8 mouse cellular contexts compared by ENCODE assay signal in the genomic region with DNA sequence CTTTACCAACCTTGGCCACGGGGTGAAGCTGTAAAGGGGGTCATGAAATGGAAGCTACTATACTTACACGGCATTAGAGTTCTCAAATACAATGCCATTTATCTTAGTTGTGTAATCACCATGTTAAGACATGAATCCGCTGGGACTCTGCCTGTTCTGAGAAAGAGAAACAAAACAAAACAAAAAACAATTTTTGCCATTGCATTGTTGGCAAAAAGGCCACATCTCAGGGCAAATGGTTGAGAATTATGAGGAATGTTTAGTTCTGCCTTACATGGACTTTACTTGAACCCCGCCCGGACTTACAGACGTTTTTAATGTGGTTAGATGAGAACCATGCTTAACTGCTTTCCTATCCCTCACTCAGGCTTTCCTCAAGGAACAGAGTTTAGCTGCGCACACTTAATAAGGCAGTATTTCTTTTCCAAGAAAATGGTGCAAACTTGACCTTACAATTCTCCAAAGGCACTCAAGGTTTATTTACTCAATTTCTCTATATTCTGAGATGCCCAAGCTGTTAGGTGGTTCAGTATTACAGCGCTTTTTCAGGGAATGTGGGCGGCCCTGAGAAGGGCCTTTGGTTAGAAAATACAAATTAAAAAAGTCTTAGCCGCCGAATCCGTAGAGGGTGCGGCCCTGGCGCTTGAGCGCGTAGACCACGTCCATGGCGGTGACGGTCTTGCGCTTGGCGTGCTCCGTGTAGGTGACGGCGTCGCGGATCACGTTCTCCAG. TPM values are rescaled to one million over a fixed set of nuclear protein-coding genes. Genes with fewer than 3 reads are reported as not detected.
DNase-seq lines count a peak whose midpoint lies in the region; ATAC-seq and TF ChIP-seq lines count a peak whose summit lies in the region.

No protein-coding gene starts in this region.

- H3K4me3 ChIP-seq in heart, embryonic 16.5 days (ENCODE audit: low read length) = peak overlapping the region; percentile 76
- peak overlapping the region; percentile 66 for H3K4me3 ChIP-seq in ES-Bruce4 (ENCODE audit: low read depth, low read length)
- peak overlapping the region; percentile 70 for H3K4me3 ChIP-seq in embryonic facial prominence, embryonic 10.5 days
- peak overlapping the region; percentile 50 for H3K4me3 ChIP-seq in intestine, embryonic 16.5 days (ENCODE audit: low read length)
- H3K4me3 ChIP-seq in neural tube, embryonic 12.5 days = peak overlapping the region; percentile 39

- peaks cover 22% of the 10 kb centered on the region for H3K4me1 ChIP-seq in heart, embryonic 16.5 days (ENCODE audit: control insufficient read depth, insufficient read depth, low read length)
- H3K4me1 ChIP-seq in ES-Bruce4 (ENCODE audit: control insufficient read depth, insufficient read depth, low read length) = no peaks in the 10 kb centered on the region
- H3K4me1 ChIP-seq in embryonic facial prominence, embryonic 10.5 days = peaks cover 46% of the 10 kb centered on the region
- peaks cover 26% of the 10 kb centered on the region for H3K4me1 ChIP-seq in intestine, embryonic 16.5 days (ENCODE audit: control insufficient read depth, insufficient read depth, low read length)
- H3K4me1 ChIP-seq in neural tube, embryonic 12.5 days = peaks cover 23% of the 10 kb centered on the region

- no peak for TF ChIP-seq EP300 in ES-Bruce4 (IDR thresholded peaks at IDR 0.05; ENCODE audit: insufficient read depth, low read depth, low read length)

- peak overlapping the region; percentile 89 for H3K4me2 ChIP-seq in heart, embryonic 16.5 days (ENCODE audit: low read depth, low read length)
- H3K4me2 ChIP-seq in intestine, embryonic 16.5 days (ENCODE audit: low read depth, low read length) = peak overlapping the region; percentile 65
- H3K4me2 ChIP-seq in neural tube, embryonic 12.5 days (replicated peaks) = peak overlapping the region; percentile 83

- TF ChIP-seq CTCF in ES-Bruce4 (IDR thresholded peaks at IDR 0.05; ENCODE audit: low read depth, low read length) = no peak

- ATAC-seq in heart, embryonic 16.5 days (replicated peaks; ENCODE audit: extremely low read depth, insufficient read depth, low FRiP score) = no peak
- no peak; the same call in 1 of the 2 replicates for ATAC-seq in intestine, embryonic 16.5 days
- peak; percentile 13 for ATAC-seq in neural tube, embryonic 12.5 days (ENCODE audit: low FRiP score, low read depth)

- 2% methylated on average over 19 of the region's 27 CpGs for WGBS in heart, embryonic 16.5 days
- WGBS in embryonic facial prominence, embryonic 10.5 days = 2% methylated on average over 23 of the region's 27 CpGs
- WGBS in intestine, embryonic 16.5 days = 1% methylated on average over 20 of the region's 27 CpGs
- 1% methylated on average over 26 of the region's 27 CpGs for WGBS in neural tube, embryonic 12.5 days

- no peaks in the 10 kb centered on the region for H3K9me3 ChIP-seq in heart, embryonic 16.5 days (replicated peaks; ENCODE audit: control insufficient read depth, low read length)
- no peaks in the 10 kb centered on the region for H3K9me3 ChIP-seq in ES-Bruce4 (replicated peaks; ENCODE audit: control insufficient read depth, insufficient read depth, low read length, poor library complexity, severe bottlenecking)
- no peaks in the 10 kb centered on the region for H3K9me3 ChIP-seq in embryonic facial prominence, embryonic 10.5 days
- no peaks in the 10 kb centered on the region for H3K9me3 ChIP-seq in intestine, embryonic 16.5 days (ENCODE audit: control insufficient read depth, low read length)
- no peaks in the 10 kb centered on the region for H3K9me3 ChIP-seq in neural tube, embryonic 12.5 days

- no peak for DNase-seq in heart, adult 9 months (ENCODE audit: low spot score in 2 of 2)
- peak; percentile 63 for DNase-seq in embryonic facial prominence, embryonic 10.5 days (ENCODE audit: low spot score)
- DNase-seq in right cerebral cortex, postnatal 14 days = no peak
- DNase-seq in cerebellum, adult 11-12 months = no peak

- TF ChIP-seq POLR2A in ES-Bruce4 (IDR thresholded peaks at IDR 0.05; ENCODE audit: insufficient read depth, low read length) = peak; percentile 43

- no peaks in the 10 kb centered on the region for H3K27me3 ChIP-seq in heart, embryonic 16.5 days (ENCODE audit: control insufficient read depth, insufficient read depth, low read length)
- no peaks in the 10 kb centered on the region for H3K27me3 ChIP-seq in ES-Bruce4 (ENCODE audit: control insufficient read depth, insufficient read depth, low read length, poor library complexity, severe bottlenecking)
- H3K27me3 ChIP-seq in embryonic facial prominence, embryonic 10.5 days (replicated peaks; ENCODE audit: low read depth, poor library complexity, severe bottlenecking) = no peaks in the 10 kb centered on the region
- H3K27me3 ChIP-seq in intestine, embryonic 16.5 days (replicated peaks; ENCODE audit: control insufficient read depth, insufficient read depth, low read length) = no peaks in the 10 kb centered on the region
- H3K27me3 ChIP-seq in neural tube, embryonic 12.5 days (replicated peaks) = no peaks in the 10 kb centered on the region

- H3K36me3 ChIP-seq in heart, embryonic 16.5 days (ENCODE audit: control insufficient read depth, insufficient read depth) = no peaks in the 10 kb centered on the region
- H3K36me3 ChIP-seq in ES-Bruce4 (ENCODE audit: control insufficient read depth, insufficient read depth, low read length, poor library complexity, severe bottlenecking) = no peaks in the 10 kb centered on the region
- no peaks in the 10 kb centered on the region for H3K36me3 ChIP-seq in embryonic facial prominence, embryonic 10.5 days (replicated peaks)
- no peaks in the 10 kb centered on the region for H3K36me3 ChIP-seq in intestine, embryonic 16.5 days (ENCODE audit: control insufficient read depth, insufficient read depth, low read length)
- H3K36me3 ChIP-seq in neural tube, embryonic 12.5 days = no peaks in the 10 kb centered on the region

- H3K9ac ChIP-seq in heart, embryonic 16.5 days (ENCODE audit: low read length) = peak overlapping the region; percentile 75
- peak overlapping the region; percentile 99 for H3K9ac ChIP-seq in ES-Bruce4 (ENCODE audit: low read depth, poor library complexity, severe bottlenecking)
- H3K9ac ChIP-seq in intestine, embryonic 16.5 days (ENCODE audit: low read depth, low read length) = peak overlapping the region; percentile 64
- H3K9ac ChIP-seq in neural tube, embryonic 12.5 days = peak overlapping the region; percentile 48

- peak overlapping the region; percentile 87 for H3K27ac ChIP-seq in heart, embryonic 16.5 days (ENCODE audit: low read length)
- peak overlapping the region; percentile 99 for H3K27ac ChIP-seq in ES-Bruce4 (ENCODE audit: insufficient read depth, low read length)
- peak overlapping the region; percentile 92 for H3K27ac ChIP-seq in embryonic facial prominence, embryonic 10.5 days (replicated peaks)
- H3K27ac ChIP-seq in intestine, embryonic 16.5 days (ENCODE audit: low read length) = peak overlapping the region; percentile 93
- H3K27ac ChIP-seq in neural tube, embryonic 12.5 days = peak overlapping the region; percentile 50; the same call in 1 of the 2 replicates

RNA-seq across cellular contexts. Expression of gene Hist1h4a, which starts 0.6 kb away (rescaled TPM):
- polyA plus RNA-seq in heart, embryonic 16.5 days (2015; fragmentation: Nextera tagmentation; extraction: Ambion mirVana) = 0.32 TPM in 1 of 2 replicates, not detected in the other
- 3.1 and 4.5 TPM in 2 replicates for polyA plus RNA-seq in ES-Bruce4 (2011; ENCODE audit: insufficient read depth, insufficient read length, low read depth, missing spikeins)
- 0.54 and 0.65 TPM in 2 replicates for polyA plus RNA-seq in embryonic facial prominence, embryonic 10.5 days (2016; fragmentation: Nextera tagmentation; extraction: Ambion mirVana)
- polyA plus RNA-seq in intestine, embryonic 16.5 days (2015; fragmentation: Nextera tagmentation; extraction: Ambion mirVana) = 0.60 TPM in 1 of 2 replicates, not detected in the other
- 1.0 TPM in 1 of 2 replicates, not detected in the other for polyA plus RNA-seq in neural tube, embryonic 12.5 days (2016; fragmentation: Nextera tagmentation; extraction: Ambion mirVana)

RNA-seq across cellular contexts. Expression of gene Hist1h3a, which starts 1.8 kb away (rescaled TPM):
- polyA plus RNA-seq in heart, embryonic 16.5 days (2015; fragmentation: Nextera tagmentation; extraction: Ambion mirVana) = 1.5 and 3.4 TPM in 2 replicates
- polyA plus RNA-seq in ES-Bruce4 (2011; ENCODE audit: insufficient read depth, insufficient read length, low read depth, missing spikeins) = 5.4 TPM in 1 of 2 replicates, not detected in the other
- 4.7 and 5.0 TPM in 2 replicates for polyA plus RNA-seq in embryonic facial prominence, embryonic 10.5 days (2016; fragmentation: Nextera tagmentation; extraction: Ambion mirVana)
- polyA plus RNA-seq in intestine, embryonic 16.5 days (2015; fragmentation: Nextera tagmentation; extraction: Ambion mirVana) = 3.1 and 4.2 TPM in 2 replicates
- polyA plus RNA-seq in neural tube, embryonic 12.5 days (2016; fragmentation: Nextera tagmentation; extraction: Ambion mirVana) = 3.5 and 3.6 TPM in 2 replicates

RNA-seq across cellular contexts. Expression of gene Hist1h1a, which starts 3.1 kb away (rescaled TPM):
- polyA plus RNA-seq in heart, embryonic 16.5 days (2015; fragmentation: Nextera tagmentation; extraction: Ambion mirVana) = 0.79 and 0.97 TPM in 2 replicates
- 7.8 and 8.6 TPM in 2 replicates for polyA plus RNA-seq in ES-Bruce4 (2011; ENCODE audit: insufficient read depth, insufficient read length, low read depth, missing spikeins)
- 2.7 and 4.0 TPM in 2 replicates for polyA plus RNA-seq in embryonic facial prominence, embryonic 10.5 days (2016; fragmentation: Nextera tagmentation; extraction: Ambion mirVana)
- polyA plus RNA-seq in intestine, embryonic 16.5 days (2015; fragmentation: Nextera tagmentation; extraction: Ambion mirVana) = 0.38 and 0.99 TPM in 2 replicates
- polyA plus RNA-seq in neural tube, embryonic 12.5 days (2016; fragmentation: Nextera tagmentation; extraction: Ambion mirVana) = 1.5 and 3.0 TPM in 2 replicates

RNA-seq across cellular contexts. Expression of gene Hist1h4b, which starts 3.6 kb away (rescaled TPM):
- polyA plus RNA-seq in heart, embryonic 16.5 days (2015; fragmentation: Nextera tagmentation; extraction: Ambion mirVana) = 1.2 and 1.5 TPM in 2 replicates
- polyA plus RNA-seq in ES-Bruce4 (2011; ENCODE audit: insufficient read depth, insufficient read length, low read depth, missing spikeins) = 28.2 and 29.2 TPM in 2 replicates
- 2.8 and 7.1 TPM in 2 replicates for polyA plus RNA-seq in embryonic facial prominence, embryonic 10.5 days (2016; fragmentation: Nextera tagmentation; extraction: Ambion mirVana)
- 1.4 and 2.1 TPM in 2 replicates for polyA plus RNA-seq in intestine, embryonic 16.5 days (2015; fragmentation: Nextera tagmentation; extraction: Ambion mirVana)
- polyA plus RNA-seq in neural tube, embryonic 12.5 days (2016; fragmentation: Nextera tagmentation; extraction: Ambion mirVana) = 4.5 and 6.1 TPM in 2 replicates

RNA-seq across cellular contexts. Expression of gene Hist1h3b, which starts 8.3 kb away (rescaled TPM):
- polyA plus RNA-seq in heart, embryonic 16.5 days (2015; fragmentation: Nextera tagmentation; extraction: Ambion mirVana) = 3.2 and 5.0 TPM in 2 replicates
- polyA plus RNA-seq in ES-Bruce4 (2011; ENCODE audit: insufficient read depth, insufficient read length, low read depth, missing spikeins) = 5.0 and 9.4 TPM in 2 replicates
- polyA plus RNA-seq in embryonic facial prominence, embryonic 10.5 days (2016; fragmentation: Nextera tagmentation; extraction: Ambion mirVana) = 9.5 and 10.3 TPM in 2 replicates
- 4.7 and 7.4 TPM in 2 replicates for polyA plus RNA-seq in intestine, embryonic 16.5 days (2015; fragmentation: Nextera tagmentation; extraction: Ambion mirVana)
- 5.8 and 10.0 TPM in 2 replicates for polyA plus RNA-seq in neural tube, embryonic 12.5 days (2016; fragmentation: Nextera tagmentation; extraction: Ambion mirVana)

Comparison
In these comparisons a context has a peak if more than half of its experiments do, and no peak if none do; other contexts are left out.
1. H3K9ac ChIP-seq: peak in every context shown above with its lines; median percentile 99 in ES-Bruce4; 75 in heart, embryonic 16.5 days; 64 in intestine, embryonic 16.5 days; 48 in neural tube, embryonic 12.5 days.